Mouse (Mus musculus): ENCODE data around the gene Pdzrn3.

- TF ChIP-seq EP300 (IDR thresholded peaks at IDR 0.05; ENCODE audit: low read depth) (no peak), CTCF (IDR thresholded peaks at IDR 0.05; ENCODE audit: low read depth) (no peak)
Observed at GRCm38 (mm10) chr6:101325842-101326639, 51.7 kb downstream of the Pdzrn3 start.

Data from liver, embryonic 14.5 days (tissue).